Mouse (Mus musculus) cerebellum, postnatal 14 days (tissue): ENCODE measurements at regions not wholly inside any gene's neighbourhood (a gene's known extent, or its start where the extent isn't known, plus 50 kb on each side); places are given as distances from the start of the nearest gene placed in this dataset.
"Not testable (repeated sequence)": the region's sequence is repeated elsewhere in the genome, so short reads cannot be mapped to it uniquely, and the experiment has no call there.

Experiments
- DNase-seq, 2 experiments: peaks; one replicate each; pipeline ENCODE4 v3.0.0; 2021; ENCODE audit warnings: mixed read lengths in 2 of 2

DNA sequence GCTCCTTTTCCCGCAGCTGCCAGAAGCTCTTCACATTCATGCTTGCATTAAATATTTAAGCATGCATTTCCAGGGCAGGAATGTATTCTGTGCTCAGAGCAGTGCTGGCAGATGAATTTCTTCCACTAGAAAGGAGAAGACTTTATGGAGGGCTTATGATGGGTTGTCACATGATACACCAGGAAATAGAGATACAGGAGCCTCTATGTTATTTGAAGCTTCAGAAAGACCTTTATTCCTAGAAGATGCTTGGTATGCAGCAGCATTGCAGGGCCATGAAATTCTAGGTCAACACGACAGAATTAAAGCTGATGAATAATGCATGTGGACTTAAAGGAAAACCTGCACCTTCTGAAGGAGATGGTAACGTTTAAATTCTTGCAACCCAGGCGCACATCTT is 212.1 kb downstream of the Adgrg6 start:
- DNase-seq: no peak

DNA sequence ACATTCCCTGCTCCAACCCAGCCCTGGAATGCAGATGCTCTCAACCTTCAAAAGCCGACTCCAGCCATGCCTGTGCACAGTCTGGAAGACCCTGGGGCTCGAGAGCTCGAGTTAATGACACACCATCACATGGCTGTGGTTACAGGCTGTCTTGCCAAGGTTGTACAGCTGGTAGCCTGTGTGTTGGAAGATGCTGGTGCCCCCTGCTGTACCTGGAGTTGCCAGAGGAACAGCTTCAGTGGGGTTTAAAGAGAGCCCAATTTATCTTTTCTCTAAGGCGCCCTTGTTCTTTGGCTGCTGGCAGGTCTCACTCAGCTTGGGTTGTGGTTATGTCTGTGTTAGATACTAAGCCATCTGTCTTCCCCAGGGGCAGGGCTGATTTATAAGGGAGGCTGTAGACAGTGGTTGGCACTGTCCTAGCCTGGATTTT is 212.8 kb downstream of the Adgrg6 start:
- peak; percentile 67 to 75 for DNase-seq

- DNase-seq: no peak
These were observed 216.6 kb downstream of the Adgrg6 start for GRCm38 (mm10) chr10:14328846-14329245.

DNA sequence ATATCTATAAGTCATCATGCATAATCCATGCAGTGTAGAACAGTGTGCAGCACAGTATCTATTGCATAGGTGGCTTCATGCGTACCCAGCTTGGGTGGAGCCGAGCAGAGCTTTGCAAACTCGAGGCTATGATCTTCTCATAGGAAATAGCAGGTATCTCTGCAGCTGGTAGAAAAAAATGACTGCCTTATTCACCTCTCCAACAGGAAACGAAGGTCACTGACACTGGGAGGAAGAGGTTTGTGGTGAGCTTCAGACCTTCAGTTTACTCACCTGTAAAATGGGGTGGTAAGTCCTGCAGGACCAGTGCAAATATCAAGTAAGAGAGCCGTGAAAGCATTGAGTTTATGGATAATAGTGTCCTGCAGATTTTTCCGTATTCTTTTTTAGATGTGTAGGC is 219.2 kb downstream of the Adgrg6 start:
- DNase-seq: no peak

- peak; percentile 88 to 93 for DNase-seq
These were observed 224.0 kb downstream of the Adgrg6 start for GRCm38 (mm10) chr10:14321503-14321902.

DNA sequence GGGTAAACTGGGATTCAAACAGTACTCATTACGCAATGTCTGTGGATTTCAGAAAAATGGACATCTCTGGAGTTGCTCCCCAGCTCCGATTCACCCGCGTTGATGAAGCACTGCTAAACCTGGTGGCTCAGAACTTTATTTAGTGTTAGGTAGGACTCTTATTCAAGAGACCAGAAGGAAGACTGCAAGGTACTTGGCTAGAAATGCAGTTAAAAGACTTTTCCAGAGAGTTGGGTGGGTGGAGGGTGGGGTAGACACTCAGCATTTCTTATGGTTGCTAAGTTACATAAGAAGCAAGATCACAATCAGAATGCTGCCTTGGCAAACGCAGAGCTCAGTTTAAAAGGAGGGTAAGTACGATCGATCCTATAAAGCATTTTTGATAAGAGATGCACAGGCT is 230.2 kb downstream of the Adgrg6 start:
- DNase-seq: no peak

DNA sequence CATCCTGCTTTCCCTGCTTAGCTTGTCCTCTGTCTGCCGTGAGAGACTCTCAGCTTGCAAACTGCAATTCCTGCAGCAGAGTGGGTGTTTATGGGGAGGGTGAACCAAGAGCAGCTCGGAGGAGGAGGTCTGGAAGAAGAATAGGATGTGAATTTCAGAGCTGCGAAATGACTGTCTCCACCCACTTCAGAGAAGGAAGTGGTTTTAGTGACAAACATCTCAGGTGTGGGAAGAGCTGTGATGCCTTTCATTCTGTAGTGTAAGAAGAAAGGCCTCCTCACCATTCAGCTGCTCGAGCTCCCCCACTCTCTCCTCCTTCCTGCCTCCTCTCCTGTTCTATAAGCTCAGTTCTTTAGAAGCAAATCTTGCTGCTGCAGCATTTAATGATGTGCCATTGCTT is 230.9 kb downstream of the Adgrg6 start:
- DNase-seq: no peak

DNA sequence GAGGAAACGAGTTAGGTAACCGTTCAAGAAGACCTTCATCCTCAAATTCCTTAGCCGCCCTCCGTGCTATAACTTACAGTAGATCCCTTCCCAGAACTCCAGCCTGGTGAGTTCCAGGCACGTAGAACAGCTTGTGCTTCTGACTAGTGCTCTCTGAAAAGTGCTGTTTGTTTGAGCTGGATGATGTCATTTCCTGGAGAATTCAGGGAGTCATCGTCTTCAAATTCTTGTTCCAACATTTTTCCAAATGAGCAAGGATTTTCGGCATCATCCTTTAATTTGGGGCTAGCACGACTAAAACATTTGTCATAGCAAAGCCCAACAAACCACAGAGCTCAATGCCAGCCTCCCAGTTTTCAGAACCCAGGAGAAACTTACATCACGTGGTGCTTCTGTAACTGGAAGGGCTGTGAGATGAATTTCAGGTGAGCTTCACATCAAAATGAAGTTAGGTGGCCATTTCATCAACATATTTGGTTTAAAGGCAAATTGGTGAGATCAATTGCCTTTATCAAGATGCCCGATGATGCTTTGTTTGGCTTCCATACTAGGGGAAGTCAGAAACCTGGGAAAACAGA is 231.4 kb downstream of the Adgrg6 start:
- DNase-seq: no peak

- DNase-seq: no peak
These were observed 232.5 kb downstream of the Adgrg6 start for GRCm38 (mm10) chr10:14312959-14313358.

GRCm38 (mm10) chr10:14311962-14312361 is 233.5 kb downstream of the Adgrg6 start:
- no peak for DNase-seq

DNA sequence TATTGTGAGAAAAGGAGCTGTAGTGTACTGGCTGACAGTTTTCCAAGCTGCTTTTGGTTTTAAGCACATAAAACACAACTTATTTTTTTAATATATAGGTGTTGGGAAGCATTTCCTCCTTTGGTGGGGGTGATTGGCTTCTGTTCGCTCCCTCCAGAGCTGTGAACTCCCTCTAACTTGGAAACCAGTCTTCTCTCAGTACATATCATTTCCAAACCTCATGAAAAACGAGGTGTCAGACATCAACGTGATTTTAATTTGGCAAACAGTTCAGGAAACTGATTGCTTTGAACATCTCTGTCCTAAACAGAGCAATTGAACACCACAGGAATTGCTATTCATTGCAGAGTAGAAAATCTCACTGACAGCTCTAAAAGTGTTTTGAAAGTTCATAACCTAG is 238.6 kb downstream of the Adgrg6 start:
- no peak for DNase-seq

GRCm38 (mm10) chr10:14303476-14303875 is 242.0 kb downstream of the Adgrg6 start:
- DNase-seq: no peak

DNA sequence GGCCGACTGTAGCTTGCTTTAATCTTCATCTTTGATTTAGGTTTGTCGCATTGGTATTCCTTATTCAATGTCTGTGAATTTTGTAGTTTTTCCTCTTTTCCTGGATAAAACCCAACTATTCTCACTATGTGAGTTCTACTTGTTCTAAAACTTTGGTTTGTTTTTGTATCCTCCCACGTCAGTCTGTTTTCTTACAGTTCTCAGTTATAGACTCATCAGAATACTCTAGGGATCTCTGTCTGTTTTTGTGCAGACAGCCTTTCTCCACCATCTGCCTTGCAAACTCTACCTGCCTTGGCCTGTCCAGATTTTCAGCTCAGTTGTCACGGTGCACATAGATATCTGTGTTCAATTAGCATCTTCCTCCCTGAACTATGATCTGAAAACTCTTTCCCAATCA is 249.3 kb downstream of the Adgrg6 start:
- DNase-seq: no peak

GRCm38 (mm10) chr10:14292701-14293100 is 252.8 kb downstream of the Adgrg6 start:
- not testable (repeated sequence) for DNase-seq

GRCm38 (mm10) chr10:14287551-14287950 is 257.9 kb downstream of the Adgrg6 start:
- DNase-seq: no peak

- DNase-seq: no peak
These were observed 268.8 kb downstream of the Adgrg6 start for GRCm38 (mm10) chr10:14276631-14277030.

DNA sequence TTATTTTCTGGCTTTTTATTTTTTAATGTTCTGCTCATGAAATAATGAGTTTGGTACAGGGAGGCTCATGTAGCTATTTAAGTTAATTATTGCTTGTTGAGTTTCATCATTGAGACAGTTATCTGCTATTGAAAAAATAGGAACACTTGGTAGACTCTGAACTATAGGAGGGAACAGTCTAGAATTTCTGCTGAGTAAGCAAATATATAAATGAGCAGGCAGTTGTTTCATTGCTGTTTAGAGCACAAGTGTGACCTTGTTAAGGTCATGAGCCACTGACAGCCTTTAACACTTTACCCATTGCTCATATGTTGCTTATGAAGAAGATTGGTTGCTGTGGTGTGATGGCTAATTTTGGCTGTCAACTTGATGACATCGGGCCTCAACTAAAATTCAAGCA is 270.0 kb downstream of the Adgrg6 start:
- DNase-seq: no peak

- DNase-seq: no peak
These were observed 275.5 kb downstream of the Adgrg6 start for GRCm38 (mm10) chr10:14270008-14270407.

GRCm38 (mm10) chr10:14267641-14268040 is 277.8 kb downstream of the Adgrg6 start:
- DNase-seq: no peak

DNA sequence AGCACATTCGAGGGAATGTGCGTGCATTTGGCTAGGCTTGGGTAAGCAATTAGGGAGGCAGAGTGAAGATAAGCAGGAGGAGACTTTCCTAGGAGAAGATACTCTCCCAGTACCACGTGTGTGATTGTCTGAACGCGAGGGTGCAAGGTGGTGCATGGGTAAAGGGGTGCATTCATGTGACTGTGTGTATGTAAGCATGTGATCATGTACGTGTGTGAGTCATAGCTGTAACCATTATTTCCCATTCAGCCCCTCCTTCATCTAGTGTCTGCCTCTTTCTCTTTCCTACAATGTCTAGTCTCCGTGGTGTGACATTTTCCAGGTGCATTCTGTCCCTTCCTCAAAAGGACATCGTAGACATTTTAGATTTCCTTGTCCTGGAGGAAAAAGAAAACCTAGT is 273.8 kb downstream of the Hivep2 start:
- DNase-seq: no peak

DNA sequence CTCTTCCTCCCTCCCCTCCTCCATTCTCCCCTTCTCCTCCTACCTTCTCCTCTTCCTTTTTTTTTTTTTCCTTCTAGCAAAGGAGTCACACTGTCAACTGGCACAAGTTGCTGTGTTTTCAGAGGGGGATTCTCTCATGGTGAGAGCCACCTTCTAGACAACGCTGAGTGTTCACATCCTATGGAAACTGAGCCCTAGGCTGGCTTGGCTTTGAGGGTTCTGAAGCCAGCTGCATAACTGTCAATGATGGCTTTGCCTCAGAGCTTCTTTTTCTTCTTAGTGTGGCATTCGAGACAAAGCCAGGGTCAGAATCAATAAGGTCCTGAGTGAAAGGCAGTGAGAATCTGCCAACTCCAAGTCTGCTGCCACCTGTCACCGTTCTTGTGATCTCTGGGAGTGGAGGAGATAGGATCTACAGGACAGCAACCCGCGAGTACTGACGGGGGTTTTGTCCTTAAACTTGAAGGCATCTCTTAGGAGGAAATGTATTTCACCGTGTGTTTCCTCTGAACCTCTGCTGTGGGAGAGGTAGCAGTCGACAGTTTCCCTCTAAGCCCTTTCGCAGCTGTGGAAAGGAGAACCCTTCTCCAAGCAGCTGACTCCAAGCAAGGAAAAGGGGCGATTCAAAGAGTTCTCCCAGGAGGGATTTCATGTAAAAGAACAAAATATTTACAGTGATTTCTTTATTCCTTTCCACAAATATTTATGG is 269.2 kb downstream of the Hivep2 start:
- DNase-seq: peak; percentile 25 to 41

DNA sequence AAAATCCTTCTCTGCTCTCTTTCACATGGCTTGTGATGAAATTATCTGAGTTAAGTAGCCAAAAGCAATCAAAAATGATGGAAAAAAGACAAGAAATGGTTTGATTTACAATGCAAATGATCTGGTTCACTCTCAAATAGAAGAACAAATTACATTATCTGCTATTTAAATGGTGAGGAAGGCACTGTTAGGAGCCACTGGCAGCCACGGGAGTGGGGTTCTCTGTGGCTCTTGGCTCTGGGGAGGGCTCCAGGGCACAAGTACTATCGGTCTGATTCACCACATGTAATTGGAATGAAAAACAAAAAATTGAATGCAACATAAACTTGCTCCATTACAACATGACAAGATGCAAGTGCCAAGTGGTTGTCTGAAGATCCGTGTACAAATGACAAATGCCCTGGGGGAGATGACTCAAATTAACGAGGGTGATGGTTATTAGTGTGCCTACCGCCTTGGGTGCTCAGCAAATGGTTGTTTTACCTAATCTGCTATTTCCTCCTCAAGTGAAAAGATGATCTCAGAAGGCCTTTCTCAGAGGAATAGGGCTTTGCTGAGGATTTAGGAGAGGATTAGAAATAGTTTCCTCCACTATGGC is 268.2 kb downstream of the Hivep2 start:
- DNase-seq: no peak

DNA sequence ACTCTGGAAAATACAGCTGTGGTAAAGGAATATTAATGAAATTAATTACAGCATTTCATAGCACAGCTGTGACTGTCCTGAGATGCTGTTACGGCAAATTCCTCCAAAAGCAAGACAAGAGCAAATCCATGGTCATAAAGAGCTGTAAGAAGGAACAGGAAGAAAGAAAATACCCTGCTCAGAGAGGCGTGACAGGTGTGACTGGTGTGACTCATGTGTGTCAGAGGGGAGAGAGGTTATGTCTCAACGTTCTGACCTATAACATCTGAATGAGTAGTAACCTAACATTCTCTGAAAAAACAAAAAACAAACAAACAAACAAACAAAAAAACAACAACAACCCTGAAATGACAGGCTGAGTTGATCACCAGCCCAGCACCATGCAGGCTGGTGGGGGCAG is 267.5 kb downstream of the Hivep2 start:
- DNase-seq: no peak

GRCm38 (mm10) chr10:14231464-14231863 is 265.6 kb downstream of the Hivep2 start:
- no peak for DNase-seq
